Mouse (Mus musculus): ENCODE measurements around the gene Nid1. TPM values are rescaled to one million over a fixed set of nuclear protein-coding genes. Genes with fewer than 3 reads are reported as not detected.

Gene Nid1
- total and polyA plus RNA-seq, 2 experiments from 2014 or later, result 21.6 to 53.5 TPM

DNA sequence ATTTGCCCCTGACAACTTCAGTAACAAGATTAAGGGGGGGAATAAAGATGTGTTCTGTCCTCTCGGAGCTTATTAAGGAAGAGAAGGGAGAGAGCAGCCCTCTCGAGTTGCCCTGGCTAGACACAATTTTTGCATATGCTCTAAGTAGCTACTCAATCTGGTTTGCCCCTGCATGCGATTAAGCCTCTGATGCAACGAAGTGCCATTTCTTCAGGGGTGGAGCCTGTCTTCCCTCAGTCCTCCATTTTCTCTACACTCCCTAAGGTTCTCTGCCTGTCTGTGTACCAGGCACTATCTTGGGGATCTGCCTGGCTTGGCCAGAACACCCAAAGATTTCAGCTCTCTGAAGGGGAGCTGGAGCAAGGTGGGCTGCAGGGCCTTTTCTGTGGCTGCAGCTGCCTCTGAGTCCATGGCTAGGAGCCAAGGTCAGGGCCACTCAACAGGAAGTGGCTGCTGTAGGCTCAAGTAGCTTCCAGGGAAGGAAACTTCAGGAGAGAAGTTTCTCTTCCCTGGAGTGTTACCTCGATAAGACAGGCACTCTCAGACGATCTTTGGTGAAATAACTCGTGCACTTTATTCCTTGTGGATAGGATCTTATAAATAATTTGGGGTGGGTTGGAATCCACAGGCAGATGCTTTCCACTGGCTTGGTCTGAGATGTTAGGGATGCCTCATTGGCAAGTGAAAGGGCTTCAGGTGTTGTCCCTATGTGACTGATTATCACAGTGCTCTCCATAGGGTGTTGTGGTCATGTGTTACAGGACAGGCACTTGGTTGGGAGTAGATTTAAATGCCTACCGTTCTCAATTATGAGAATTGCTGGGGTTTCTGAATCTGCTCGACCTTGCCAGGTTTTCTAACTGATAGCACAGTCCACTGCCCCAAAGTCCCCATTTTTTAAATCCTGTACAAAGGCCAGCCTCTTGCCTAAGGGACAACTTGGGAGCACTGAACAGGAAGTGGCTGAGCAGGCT lies 112.6 kb downstream of the Nid1 start:
- no peak for TF ChIP-seq CTCF (IDR thresholded peaks at IDR 0.05; ENCODE audit: low read depth)
- DNase-seq (no peak), ATAC-seq (no peak)
- Histone ChIP-seq H3K36me3 (ENCODE audit: insufficient read depth) (no peaks in the 10 kb centered on the region), H3K27ac (ENCODE audit: low read depth, low read length) (no peak overlapping the region), H3K9ac (no peak overlapping the region), H3K4me1 (ENCODE audit: insufficient read depth) (no peaks in the 10 kb centered on the region; the same call in 1 of the 2 replicates), H3K9me3 (ENCODE audit: low read length) (no peaks in the 10 kb centered on the region), H3K4me3 (ENCODE audit: low read depth, low read length) (no peak overlapping the region), H3K4me2 (ENCODE audit: low read depth) (no peak overlapping the region), H3K27me3 (ENCODE audit: insufficient read depth, low read length) (no peaks in the 10 kb centered on the region)
- 62% methylated on average over 9 of the region's 9 CpGs for WGBS

DNA sequence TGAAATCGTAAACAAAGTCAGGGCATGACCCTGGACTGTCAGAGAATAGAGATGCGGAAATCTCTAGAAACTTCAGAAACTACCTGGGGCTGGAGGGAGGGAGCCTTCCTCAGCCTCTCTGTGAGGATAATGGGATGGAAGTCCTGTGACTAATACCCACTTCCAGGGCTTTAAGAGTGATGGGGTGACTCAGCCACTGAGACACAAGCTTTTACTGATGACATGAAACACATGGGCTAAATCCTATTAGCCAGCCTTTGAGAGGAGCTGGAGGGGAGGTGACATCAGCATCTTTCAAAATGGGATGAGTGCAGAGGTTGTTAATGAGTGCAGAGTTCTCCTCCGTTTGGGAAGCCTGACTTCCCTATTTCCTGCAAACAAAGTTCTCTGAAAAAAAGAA lies 114.7 kb downstream of the Nid1 start:
- Histone ChIP-seq H3K27me3 (ENCODE audit: insufficient read depth, low read length) (no peaks in the 10 kb centered on the region), H3K27ac (ENCODE audit: low read depth, low read length) (no peak overlapping the region), H3K4me2 (ENCODE audit: low read depth) (no peak overlapping the region), H3K4me3 (ENCODE audit: low read depth, low read length) (no peak overlapping the region), H3K9ac (no peak overlapping the region), H3K36me3 (ENCODE audit: insufficient read depth) (no peaks in the 10 kb centered on the region), H3K4me1 (ENCODE audit: insufficient read depth) (no peaks in the 10 kb centered on the region), H3K9me3 (ENCODE audit: low read length) (no peaks in the 10 kb centered on the region)
- DNase-seq (no peak), ATAC-seq (no peak; the same call in 1 of the 2 replicates)
- no peak for TF ChIP-seq CTCF (IDR thresholded peaks at IDR 0.05; ENCODE audit: low read depth)
- 36% methylated on average over 3 of the region's 3 CpGs for WGBS

DNA sequence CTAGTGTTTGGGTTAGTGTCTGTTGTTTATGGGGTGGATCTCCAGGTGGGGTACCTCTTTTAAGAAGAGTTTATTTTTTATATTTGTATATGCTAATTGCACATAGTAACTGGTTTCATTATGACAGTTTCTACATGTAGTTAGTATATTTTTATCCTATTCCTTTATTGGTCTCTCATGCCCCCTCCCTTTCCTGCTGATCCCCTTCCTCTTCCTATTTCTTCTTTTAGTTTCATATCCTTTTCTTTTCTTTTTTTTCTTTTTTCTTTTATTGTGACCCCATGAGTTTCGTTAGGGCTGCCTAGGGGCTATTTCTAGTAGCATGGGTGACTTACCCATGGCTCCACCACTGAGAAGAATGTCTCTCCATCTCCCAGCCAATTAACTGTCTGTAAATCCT lies 116.3 kb downstream of the Nid1 start:
- Histone ChIP-seq H3K27me3 (ENCODE audit: insufficient read depth, low read length) (no peaks in the 10 kb centered on the region), H3K4me1 (ENCODE audit: insufficient read depth) (no peaks in the 10 kb centered on the region), H3K36me3 (ENCODE audit: insufficient read depth) (no peaks in the 10 kb centered on the region), H3K4me3 (ENCODE audit: low read depth, low read length) (no peak overlapping the region), H3K9me3 (ENCODE audit: low read length) (no peaks in the 10 kb centered on the region), H3K27ac (ENCODE audit: low read depth, low read length) (no peak overlapping the region), H3K4me2 (ENCODE audit: low read depth) (no peak overlapping the region), H3K9ac (no peak overlapping the region)
- ATAC-seq, result no peak
- no peak for DNase-seq
- 67% methylated on average over 1 of the region's 1 CpGs for WGBS
- no peak for TF ChIP-seq CTCF (IDR thresholded peaks at IDR 0.05; ENCODE audit: low read depth)

DNA sequence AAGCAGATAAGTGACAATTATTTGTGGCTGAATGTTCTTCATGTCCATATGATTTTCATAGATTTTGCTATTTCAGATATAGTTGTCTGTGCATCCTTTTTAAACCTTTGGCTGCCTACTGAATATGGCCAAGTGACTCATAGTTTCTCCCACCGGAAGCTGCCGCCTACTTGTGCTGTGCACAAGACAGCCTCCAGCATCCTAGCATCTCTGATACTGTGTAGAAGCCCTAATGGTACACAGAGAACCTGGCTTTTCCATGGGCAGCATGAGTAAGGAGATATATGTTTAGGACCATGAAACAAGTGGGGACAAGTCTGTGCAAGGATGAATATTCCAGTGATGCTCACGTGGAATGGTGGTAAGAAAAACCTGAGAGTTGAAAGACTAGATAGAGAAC lies 117.8 kb downstream of the Nid1 start:
- no peak for TF ChIP-seq CTCF (IDR thresholded peaks at IDR 0.05; ENCODE audit: low read depth)
- Histone ChIP-seq H3K9ac (no peak overlapping the region), H3K36me3 (ENCODE audit: insufficient read depth) (no peaks in the 10 kb centered on the region), H3K27me3 (ENCODE audit: insufficient read depth, low read length) (no peaks in the 10 kb centered on the region), H3K4me2 (ENCODE audit: low read depth) (no peak overlapping the region), H3K9me3 (ENCODE audit: low read length) (no peaks in the 10 kb centered on the region), H3K4me1 (ENCODE audit: insufficient read depth) (no peaks in the 10 kb centered on the region), H3K27ac (ENCODE audit: low read depth, low read length) (no peak overlapping the region), H3K4me3 (ENCODE audit: low read depth, low read length) (no peak overlapping the region)
- 95% methylated on average over 3 of the region's 3 CpGs for WGBS
- DNase-seq (no peak), ATAC-seq (no peak)

DNA sequence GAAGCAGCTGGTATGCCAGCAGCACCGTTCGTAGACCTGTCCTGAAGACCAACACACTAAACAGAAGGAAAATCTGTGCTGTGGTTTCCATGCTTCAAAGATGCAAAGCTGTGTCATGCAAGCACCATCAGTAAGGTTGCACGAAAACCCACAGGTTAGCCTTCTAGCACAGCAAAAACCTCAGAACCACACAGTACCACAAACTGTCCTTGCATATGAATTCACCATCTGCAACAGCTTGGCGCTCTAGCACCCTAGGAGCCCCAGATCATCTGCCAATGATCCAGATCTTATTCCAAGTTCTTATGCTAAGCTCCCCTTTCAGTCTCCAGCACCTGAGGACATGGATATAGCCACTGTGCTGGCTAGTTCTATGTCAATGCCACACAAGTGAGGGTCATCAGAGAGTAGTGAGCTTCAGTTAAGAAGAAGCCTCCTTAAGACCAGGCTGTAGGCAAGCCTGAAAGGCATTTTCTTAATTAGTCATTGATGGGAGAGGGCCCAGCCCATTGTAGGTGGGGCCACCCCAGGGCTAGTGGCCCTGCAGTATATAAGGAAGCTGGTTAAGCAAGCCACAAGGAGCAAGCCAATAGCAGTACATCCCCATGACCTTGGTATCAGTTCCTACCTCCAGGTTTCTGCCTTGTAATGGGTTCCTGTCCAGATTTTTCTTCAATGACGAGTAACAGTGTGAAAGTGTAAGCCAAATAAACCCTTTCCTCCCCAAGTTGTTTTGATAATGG lies 119.8 kb downstream of the Nid1 start:
- Histone ChIP-seq H3K4me1 (ENCODE audit: insufficient read depth) (no peaks in the 10 kb centered on the region), H3K4me2 (ENCODE audit: low read depth) (no peak overlapping the region), H3K9me3 (ENCODE audit: low read length) (no peaks in the 10 kb centered on the region), H3K36me3 (ENCODE audit: insufficient read depth) (no peaks in the 10 kb centered on the region), H3K4me3 (ENCODE audit: low read depth, low read length) (no peak overlapping the region), H3K27ac (ENCODE audit: low read depth, low read length) (no peak overlapping the region), H3K9ac (no peak overlapping the region), H3K27me3 (ENCODE audit: insufficient read depth, low read length) (no peaks in the 10 kb centered on the region)
- WGBS, result 84% methylated on average over 5 of the region's 5 CpGs
- ATAC-seq (no peak), DNase-seq (no peak)
- TF ChIP-seq CTCF (IDR thresholded peaks at IDR 0.05; ENCODE audit: low read depth), result no peak

DNA sequence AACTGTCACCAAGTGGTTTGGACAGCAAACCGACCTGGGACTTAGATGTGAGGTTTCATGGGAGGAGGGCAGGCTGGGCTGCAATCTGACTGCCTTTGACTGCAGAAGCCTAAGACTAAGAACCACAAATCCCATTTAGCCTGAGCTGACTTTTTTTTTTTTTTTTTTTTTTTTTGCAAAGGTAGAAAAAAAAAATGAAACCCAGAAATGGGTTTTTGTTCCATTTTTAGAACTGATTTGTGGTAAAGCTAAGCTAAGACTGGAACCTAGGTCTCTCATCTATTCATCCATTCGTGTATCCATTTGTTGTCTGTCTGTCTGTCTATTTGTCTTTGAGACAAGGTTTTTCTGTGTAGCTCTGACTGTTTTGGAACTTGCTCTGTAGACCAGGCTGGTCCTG lies 120.9 kb downstream of the Nid1 start:
- H3K4me1 ChIP-seq (ENCODE audit: insufficient read depth), result no peaks in the 10 kb centered on the region
- 71% methylated on average over 2 of the region's 2 CpGs for WGBS
- no peak for TF ChIP-seq CTCF (IDR thresholded peaks at IDR 0.05; ENCODE audit: low read depth)
- H3K9me3 ChIP-seq (ENCODE audit: low read length), result no peaks in the 10 kb centered on the region
- DNase-seq (no peak), ATAC-seq (no peak)
- H3K27me3 ChIP-seq (ENCODE audit: insufficient read depth, low read length), result no peaks in the 10 kb centered on the region
- no peak overlapping the region for H3K4me2 ChIP-seq (ENCODE audit: low read depth)
- no peak overlapping the region for H3K4me3 ChIP-seq (ENCODE audit: low read depth, low read length)
- no peaks in the 10 kb centered on the region for H3K36me3 ChIP-seq (ENCODE audit: insufficient read depth)
- no peak overlapping the region for H3K27ac ChIP-seq (ENCODE audit: low read depth, low read length)
- H3K9ac ChIP-seq, result no peak overlapping the region

DNA sequence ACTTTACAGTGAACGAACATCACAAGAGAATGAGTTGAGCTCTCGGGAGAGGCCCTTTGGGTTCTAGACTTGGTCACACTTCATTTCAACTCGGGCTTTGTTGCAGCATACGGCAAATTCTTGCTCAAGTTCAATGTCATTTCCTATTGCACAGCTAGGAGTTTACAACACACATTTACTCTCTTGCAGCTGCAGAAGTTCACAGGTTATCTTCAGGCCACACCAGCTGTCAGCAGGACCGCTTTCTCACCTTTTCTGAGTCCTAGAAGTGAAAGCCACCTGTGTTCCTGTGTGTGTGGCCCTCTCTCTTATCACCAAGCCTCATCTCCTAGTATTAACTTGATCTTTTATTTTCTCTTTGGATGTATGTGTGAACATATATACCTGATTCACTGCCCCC lies 121.5 kb downstream of the Nid1 start:
- DNase-seq (no peak), ATAC-seq (no peak)
- H3K27me3 ChIP-seq (ENCODE audit: insufficient read depth, low read length), result no peaks in the 10 kb centered on the region
- no peaks in the 10 kb centered on the region for H3K36me3 ChIP-seq (ENCODE audit: insufficient read depth)
- H3K9ac ChIP-seq, result no peak overlapping the region
- H3K4me3 ChIP-seq (ENCODE audit: low read depth, low read length), result no peak overlapping the region
- no peak for TF ChIP-seq CTCF (IDR thresholded peaks at IDR 0.05; ENCODE audit: low read depth)
- no peak overlapping the region for H3K27ac ChIP-seq (ENCODE audit: low read depth, low read length)
- H3K9me3 ChIP-seq (ENCODE audit: low read length), result no peaks in the 10 kb centered on the region
- H3K4me1 ChIP-seq (ENCODE audit: insufficient read depth), result no peaks in the 10 kb centered on the region
- no peak overlapping the region for H3K4me2 ChIP-seq (ENCODE audit: low read depth)
- 78% methylated on average over 5 of the region's 5 CpGs for WGBS

Other genes starting within 250 kb of the Nid1 start
- 13.6 and 18.3 TPM in 2 replicates for gene Gpr137b, start 43.5 kb upstream of the Nid1 start, total RNA-seq (2014; rRNA removed)
- 14.1 and 16.4 TPM in 2 replicates for gene Gpr137b, start 43.5 kb upstream of the Nid1 start, polyA plus RNA-seq (2015; fragmentation: Nextera tagmentation; extraction: Ambion mirVana)
- 13.2 and 14.2 TPM in 2 replicates for gene Lyst, start 152.8 kb downstream of the Nid1 start, total RNA-seq (2014; rRNA removed)
- gene Lyst, start 152.8 kb downstream of the Nid1 start, polyA plus RNA-seq (2015; fragmentation: Nextera tagmentation; extraction: Ambion mirVana), result 1.5 and 3.5 TPM in 2 replicates

Measured in forebrain, postnatal 0 days (tissue).